Mouse (Mus musculus) B cell, adult (primary cell): ENCODE data around the gene Strap. TPM values are rescaled to one million over a fixed set of nuclear protein-coding genes. Genes with fewer than 3 reads are reported as not detected.

Experiments
- total RNA-seq: library from RNA; stranded (reverse); gene quantifications from 4 replicates; pipeline ENCODE4 v1.2.4, GENCODE M21; 2023; ENCODE audit not compliant: inconsistent age

Strap gene
- total RNA-seq: 98.3 to 111 TPM (median 101 TPM) in 4 replicates

GRCm38 (mm10) chr6:137734846-137735609, at the start of gene Strap:
Gene Strap (plus strand): TSS chr6:137735078.

GRCm38 (mm10) chr6:137754056-137754856, 19.4 kb downstream of the Strap start, which contains the start of gene Dera:
Gene Dera (plus strand): TSS chr6:137754546.

Other genes starting within 250 kb of the Strap start
- gene Eps8, start 80.2 kb upstream of the Strap start, total RNA-seq: 16.6 to 22.8 TPM (median 17.6 TPM) in 4 replicates
- 29.0 to 35.4 TPM (median 32.2 TPM) in 4 replicates for gene Dera, start 19.5 kb downstream of the Strap start, total RNA-seq